Mouse (Mus musculus) spleen, adult 2 months (tissue): ENCODE data around the gene Gfm2. TPM values are rescaled to one million over a fixed set of nuclear protein-coding genes. Genes with fewer than 3 reads are reported as not detected.

Experiments
- DNase-seq, 2 experiments: peaks; one replicate each; pipeline versions ENCODE4 v3.0.0 to v3.0.0-alpha.2; 2012 to 2021; ENCODE audit warnings: low spot score in 2 of 2, low read depth in 1 of 2
- H3K27ac ChIP-seq: fragments of 200-500 bp; 2 replicates; pipeline ENCODE4 v1.5.1; 2012; ENCODE audit warnings: low read length, inconsistent platforms; ENCODE audit not compliant: insufficient read depth
- H3K27me3 ChIP-seq: fragments of 200-500 bp; 2 replicates; pipeline ENCODE4 v1.6.1; 2012; ENCODE audit warnings: mild to moderate bottlenecking, moderate library complexity, low read length, inconsistent platforms; ENCODE audit not compliant: control insufficient read depth, insufficient read depth
- H3K36me3 ChIP-seq: fragments of 200-500 bp; 2 replicates; pipeline ENCODE4 v1.6.1; 2012; ENCODE audit warnings: mild to moderate bottlenecking, low read length, inconsistent platforms; ENCODE audit not compliant: control insufficient read depth, insufficient read depth
- H3K4me1 ChIP-seq: fragments of 200-500 bp; 2 replicates; pipeline ENCODE4 v1.6.1; 2011; ENCODE audit warnings: inconsistent platforms; ENCODE audit not compliant: control insufficient read depth, insufficient read depth, insufficient read length
- H3K4me3 ChIP-seq: fragments of 200-500 bp; 2 replicates; pipeline ENCODE4 v1.5.1; 2011; ENCODE audit warnings: mild to moderate bottlenecking, inconsistent platforms; ENCODE audit not compliant: insufficient read depth, insufficient read length; ENCODE audit errors: extremely low read depth
- CTCF ChIP-seq: fragments of 200-500 bp; IDR thresholded peaks from 2 replicates; pipeline ENCODE4 v1.5.1; 2011; ENCODE audit warnings: mild to moderate bottlenecking, inconsistent platforms; ENCODE audit not compliant: insufficient read depth, insufficient read length, insufficient replicate concordance; ENCODE audit errors: extremely low read depth
- POLR2A ChIP-seq: fragments of 200-500 bp; IDR thresholded peaks from 2 replicates; pipeline ENCODE4 v1.6.1; 2011; ENCODE audit warnings: low read depth, low read length, inconsistent platforms
- WGBS: fragments of 180-500 bp; shearing (Covaris S2); methylation state at CpG from one replicate; pipeline ENCODE4 v1.1.7; 2018; 5-methylcytosine and 5-hydroxymethylcytosine counted together
- polyA plus RNA-seq: library from polyadenylated mRNA; depleted of rRNA; stranded (reverse); fragments of >200 nt; gene quantifications from 2 replicates; pipeline ENCODE4 v1.2.3, GENCODE M21; 2012; rRNA removed

The Gfm2 gene
- polyA plus RNA-seq, 1 experiment: 17.4 TPM

GRCm38 (mm10) chr13:97225130-97225529, 87.4 kb downstream of the Gfm2 start:
- H3K4me3 ChIP-seq: no peak overlapping the region
- DNase-seq: no peak
- 79% methylated on average over 17 of the region's 17 CpGs for WGBS
- TF ChIP-seq CTCF (no peak), POLR2A (no peak)
- no peaks in the 10 kb centered on the region for H3K27me3 ChIP-seq
- H3K4me1 ChIP-seq: no peaks in the 10 kb centered on the region
- no peak overlapping the region for H3K27ac ChIP-seq
- no peaks in the 10 kb centered on the region for H3K36me3 ChIP-seq

GRCm38 (mm10) chr13:97227795-97228194, 90.1 kb downstream of the Gfm2 start:
- 93% methylated on average over 3 of the region's 3 CpGs for whole genome bisulfite sequencing
- no peak overlapping the region for H3K27ac ChIP-seq

GRCm38 (mm10) chr13:97230101-97230500, 92.4 kb downstream of the Gfm2 start:
- 89% methylated on average over 3 of the region's 3 CpGs for WGBS
- TF ChIP-seq CTCF (no peak), POLR2A (no peak)
- H3K36me3 ChIP-seq: no peaks in the 10 kb centered on the region
- no peak overlapping the region for H3K4me3 ChIP-seq
- no peak overlapping the region for H3K27ac ChIP-seq
- DNase-seq: no peak
- no peaks in the 10 kb centered on the region for H3K4me1 ChIP-seq
- no peaks in the 10 kb centered on the region for H3K27me3 ChIP-seq

More at GRCm38 (mm10) chr13:97227795-97228194, 90.1 kb downstream of the Gfm2 start:
- no peak overlapping the region for H3K4me3 ChIP-seq
- TF ChIP-seq CTCF: no peak
- TF ChIP-seq POLR2A: no peak
- no peaks in the 10 kb centered on the region for H3K36me3 ChIP-seq
- no peak for DNase-seq
- H3K27me3 ChIP-seq: no peaks in the 10 kb centered on the region
- H3K4me1 ChIP-seq: no peaks in the 10 kb centered on the region

Other genes with a start within 250 kb of the Gfm2 start
- 0.06 and 0.07 TPM in 2 replicates for gene Gcnt4, start 213.2 kb upstream of the Gfm2 start, polyA plus RNA-seq
- 0.09 TPM in 1 of 2 replicates, not detected in the other for gene 1700029F12Rik, start 103.6 kb upstream of the Gfm2 start, polyA plus RNA-seq
- gene Fam169a, start 70.7 kb upstream of the Gfm2 start, polyA plus RNA-seq: not detected in 2 replicates
- gene Gm6169, start 38.7 kb upstream of the Gfm2 start, polyA plus RNA-seq: 1.3 TPM in 2 replicates
- gene Nsa2, start within 50 bp of the Gfm2 start, polyA plus RNA-seq: 17.4 and 19.9 TPM in 2 replicates
- 97.1 and 134 TPM in 2 replicates for gene Hexb, start 60.4 kb downstream of the Gfm2 start, polyA plus RNA-seq
- gene Enc1, start 103.2 kb downstream of the Gfm2 start, polyA plus RNA-seq: 4.4 and 5.1 TPM in 2 replicates